Mouse (Mus musculus): ENCODE measurements around the gene Plaur.

- TF ChIP-seq GATA1 (IDR thresholded peaks at IDR 0.05; ENCODE audit: borderline replicate concordance, low read length) (no peak), FLI1 (IDR thresholded peaks at IDR 0.05; ENCODE audit: low read length) (no peak)
These were observed 11.7 kb downstream of the Plaur start for GRCm38 (mm10) chr7:24473913-24474529.
